Mouse (Mus musculus): Measurements from ENCODE around the gene Hist1h2ad. TPM values are rescaled to one million over a fixed set of nuclear protein-coding genes. Genes with fewer than 3 reads are reported as not detected.

Gene Hist1h2ad
- polyA plus RNA-seq, 1 experiment from 2014 or later = 0.90 TPM

DNA sequence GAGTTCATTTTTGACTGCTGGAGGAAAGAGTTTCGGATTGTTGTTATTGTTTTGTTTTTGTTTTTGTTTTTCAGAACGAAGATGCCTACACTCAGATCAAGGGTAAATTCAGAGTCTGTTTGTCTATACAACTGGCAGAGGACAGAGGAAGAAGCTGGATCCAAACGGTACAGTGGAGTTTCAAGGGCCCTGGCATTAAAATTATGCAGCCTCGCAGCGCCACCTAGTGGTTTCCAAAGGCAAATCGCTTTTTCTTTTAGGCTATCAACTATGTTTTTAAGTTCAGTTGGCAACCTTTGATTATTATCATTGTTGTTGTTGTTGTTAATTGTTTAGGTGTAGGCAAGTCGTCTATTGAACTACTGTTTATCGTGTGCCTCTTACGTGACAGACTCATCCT is 23.8 kb downstream of the Hist1h2ad start:
- H3K27me3 ChIP-seq (ENCODE audit: control insufficient read depth, insufficient read depth, low read length) = no peaks in the 10 kb centered on the region
- H3K4me3 ChIP-seq (ENCODE audit: low read depth, low read length) = no peak overlapping the region
- no peaks in the 10 kb centered on the region for H3K4me1 ChIP-seq (ENCODE audit: control insufficient read depth, insufficient read depth, low read length)
- H3K36me3 ChIP-seq (ENCODE audit: control insufficient read depth, insufficient read depth, low read length) = no peaks in the 10 kb centered on the region
- no peak overlapping the region for H3K27ac ChIP-seq (ENCODE audit: low read depth, low read length)
- no peak overlapping the region for H3K4me2 ChIP-seq (ENCODE audit: low read depth)
- peak; percentile 74 for DNase-seq (ENCODE audit: low spot score)
- WGBS = 8% methylated on average over 9 of the region's 9 CpGs
- ATAC-seq (ENCODE audit: insufficient read depth, low FRiP score, low TSS enrichment) = no peak
- H3K9ac ChIP-seq (ENCODE audit: low read length) = no peak overlapping the region
- no peaks in the 10 kb centered on the region for H3K9me3 ChIP-seq (ENCODE audit: control insufficient read depth, low read length)

DNA sequence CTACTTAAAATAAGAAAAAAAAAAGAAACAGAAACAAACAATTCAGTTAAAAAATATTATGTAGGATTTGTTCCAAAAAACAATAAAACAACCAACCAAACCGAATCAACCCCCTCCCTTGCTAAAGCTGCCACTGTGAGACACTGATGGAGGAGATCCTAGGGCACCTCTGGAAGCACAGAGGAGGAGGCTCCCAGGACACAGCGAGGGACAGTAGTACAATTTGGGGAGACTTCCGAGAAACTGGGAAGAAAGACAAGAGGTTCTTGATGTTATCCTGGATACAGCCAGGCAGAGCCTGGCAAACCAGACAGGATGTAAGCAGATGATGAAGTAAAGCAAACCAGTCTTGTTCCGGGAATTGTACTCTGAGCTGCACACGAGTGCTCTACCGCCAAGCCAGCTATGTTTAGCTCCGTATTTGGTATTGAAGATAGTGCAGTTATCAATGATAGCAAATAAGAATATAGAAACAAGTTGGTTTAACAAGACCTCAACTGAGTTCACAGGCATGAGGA is 29.1 kb downstream of the Hist1h2ad start:
- Histone ChIP-seq H3K27me3 (ENCODE audit: control insufficient read depth, insufficient read depth, low read length) (no peaks in the 10 kb centered on the region), H3K9me3 (ENCODE audit: control insufficient read depth, low read length) (no peaks in the 10 kb centered on the region), H3K36me3 (ENCODE audit: control insufficient read depth, insufficient read depth, low read length) (no peaks in the 10 kb centered on the region), H3K4me2 (ENCODE audit: low read depth) (no peak overlapping the region), H3K27ac (ENCODE audit: low read depth, low read length) (no peak overlapping the region), H3K9ac (ENCODE audit: low read length) (no peak overlapping the region), H3K4me3 (ENCODE audit: low read depth, low read length) (no peak overlapping the region), H3K4me1 (ENCODE audit: control insufficient read depth, insufficient read depth, low read length) (no peaks in the 10 kb centered on the region)
- ATAC-seq (ENCODE audit: insufficient read depth, low FRiP score, low TSS enrichment) = no peak
- 80% methylated on average over 7 of the region's 7 CpGs for WGBS
- DNase-seq (ENCODE audit: low spot score) = no peak

DNA sequence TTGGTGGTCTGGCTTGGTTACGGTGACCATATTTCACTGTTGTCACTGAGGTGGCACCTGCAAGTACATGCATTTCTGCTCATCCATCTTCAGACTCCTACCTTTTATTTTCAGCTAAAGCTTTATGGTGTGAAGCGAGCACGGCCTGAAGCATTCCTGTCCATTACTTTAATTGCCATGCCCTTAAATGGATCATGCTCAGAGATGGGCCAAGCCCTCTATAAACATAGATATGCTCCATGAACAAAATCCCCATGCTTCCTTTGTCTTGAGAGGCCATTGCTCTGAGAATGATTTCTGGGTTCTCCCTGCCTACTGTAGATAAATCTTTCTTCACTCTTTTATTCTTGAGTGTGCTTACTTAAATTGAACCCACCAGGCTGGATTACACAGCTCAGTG is 30.3 kb downstream of the Hist1h2ad start:
- ATAC-seq (ENCODE audit: insufficient read depth, low FRiP score, low TSS enrichment) = no peak
- Histone ChIP-seq H3K9ac (ENCODE audit: low read length) (no peak overlapping the region), H3K4me2 (ENCODE audit: low read depth) (no peak overlapping the region), H3K27ac (ENCODE audit: low read depth, low read length) (no peak overlapping the region), H3K36me3 (ENCODE audit: control insufficient read depth, insufficient read depth, low read length) (no peaks in the 10 kb centered on the region), H3K4me1 (ENCODE audit: control insufficient read depth, insufficient read depth, low read length) (no peaks in the 10 kb centered on the region), H3K4me3 (ENCODE audit: low read depth, low read length) (no peak overlapping the region), H3K27me3 (ENCODE audit: control insufficient read depth, insufficient read depth, low read length) (no peaks in the 10 kb centered on the region), H3K9me3 (ENCODE audit: control insufficient read depth, low read length) (no peaks in the 10 kb centered on the region)
- 79% methylated on average over 3 of the region's 3 CpGs for WGBS
- DNase-seq (ENCODE audit: low spot score) = no peak

DNA sequence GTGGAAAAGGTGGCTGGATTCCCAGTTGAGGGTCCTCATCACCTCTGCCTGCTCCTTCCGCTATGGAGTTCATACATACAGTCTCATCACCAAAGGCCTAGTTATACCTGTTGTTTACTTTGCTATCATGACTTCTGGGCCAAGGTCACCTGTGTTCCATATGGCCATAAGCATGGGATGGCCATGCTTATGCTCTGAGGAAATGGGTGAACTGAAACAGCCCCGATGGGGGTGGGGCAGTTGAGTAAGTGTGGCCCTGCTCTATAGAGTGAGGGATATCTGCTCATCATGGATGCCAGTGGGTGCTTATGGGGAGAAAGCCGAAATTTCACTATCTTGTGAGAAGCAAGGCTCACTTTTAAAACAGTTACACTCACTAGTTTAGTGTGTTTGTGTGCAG is 30.9 kb downstream of the Hist1h2ad start:
- Histone ChIP-seq H3K27me3 (ENCODE audit: control insufficient read depth, insufficient read depth, low read length) (no peaks in the 10 kb centered on the region), H3K36me3 (ENCODE audit: control insufficient read depth, insufficient read depth, low read length) (no peaks in the 10 kb centered on the region), H3K27ac (ENCODE audit: low read depth, low read length) (no peak overlapping the region), H3K4me2 (ENCODE audit: low read depth) (no peak overlapping the region), H3K9me3 (ENCODE audit: control insufficient read depth, low read length) (no peaks in the 10 kb centered on the region), H3K4me3 (ENCODE audit: low read depth, low read length) (no peak overlapping the region), H3K4me1 (ENCODE audit: control insufficient read depth, insufficient read depth, low read length) (no peaks in the 10 kb centered on the region), H3K9ac (ENCODE audit: low read length) (no peak overlapping the region)
- no peak for ATAC-seq (ENCODE audit: insufficient read depth, low FRiP score, low TSS enrichment)
- no peak for DNase-seq (ENCODE audit: low spot score)
- 93% methylated on average over 3 of the region's 3 CpGs for WGBS

DNA sequence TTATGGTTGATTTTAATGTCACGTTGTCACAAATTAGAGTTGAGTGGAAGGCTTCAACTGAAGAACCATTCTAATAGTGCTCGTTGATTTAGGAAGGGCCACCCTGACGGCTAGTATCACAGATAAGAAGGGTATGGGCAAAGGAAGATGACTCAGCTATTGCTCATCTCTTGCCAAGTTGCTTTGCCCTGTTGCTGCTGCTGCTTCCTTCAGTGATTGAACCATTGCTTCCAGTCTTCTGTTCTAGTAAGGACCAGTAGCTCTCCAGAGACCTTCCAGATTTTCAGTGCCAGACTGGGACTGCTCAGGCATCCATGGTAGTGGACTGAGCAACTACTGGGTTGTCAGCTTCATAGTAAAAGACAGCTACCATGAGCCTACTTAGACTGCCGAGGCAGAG is 35.0 kb downstream of the Hist1h2ad start:
- Histone ChIP-seq H3K4me3 (ENCODE audit: low read depth, low read length) (no peak overlapping the region), H3K9me3 (ENCODE audit: control insufficient read depth, low read length) (no peaks in the 10 kb centered on the region), H3K9ac (ENCODE audit: low read length) (no peak overlapping the region), H3K4me2 (ENCODE audit: low read depth) (no peak overlapping the region), H3K27ac (ENCODE audit: low read depth, low read length) (no peak overlapping the region), H3K27me3 (ENCODE audit: control insufficient read depth, insufficient read depth, low read length) (no peaks in the 10 kb centered on the region), H3K4me1 (ENCODE audit: control insufficient read depth, insufficient read depth, low read length) (no peaks in the 10 kb centered on the region), H3K36me3 (ENCODE audit: control insufficient read depth, insufficient read depth, low read length) (no peaks in the 10 kb centered on the region)
- DNase-seq (ENCODE audit: low spot score) (no peak), ATAC-seq (ENCODE audit: insufficient read depth, low FRiP score, low TSS enrichment) (no peak)
- 90% methylated on average over 4 of the region's 4 CpGs for WGBS

DNA sequence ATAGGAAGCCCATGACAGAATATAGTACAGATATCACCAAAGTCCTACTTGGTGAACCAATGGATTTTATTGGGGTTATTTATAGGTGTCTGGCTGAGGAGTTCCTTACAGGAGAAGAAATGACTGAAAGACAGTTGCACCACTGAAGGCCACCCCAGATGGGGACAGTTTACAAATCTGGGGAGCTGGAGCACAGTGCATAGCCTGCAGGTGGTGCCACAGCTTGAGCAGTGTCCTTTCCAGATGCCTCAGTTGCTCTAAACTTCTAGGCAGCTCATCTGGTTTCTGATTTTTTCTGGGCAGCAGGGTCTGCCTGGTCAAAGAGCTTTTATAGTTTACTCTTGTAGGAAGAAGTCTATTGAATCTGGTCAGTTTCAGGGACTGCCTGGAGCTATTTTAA is 35.7 kb downstream of the Hist1h2ad start:
- Histone ChIP-seq H3K4me1 (ENCODE audit: control insufficient read depth, insufficient read depth, low read length) (no peaks in the 10 kb centered on the region), H3K4me3 (ENCODE audit: low read depth, low read length) (no peak overlapping the region), H3K27ac (ENCODE audit: low read depth, low read length) (no peak overlapping the region), H3K36me3 (ENCODE audit: control insufficient read depth, insufficient read depth, low read length) (no peaks in the 10 kb centered on the region), H3K27me3 (ENCODE audit: control insufficient read depth, insufficient read depth, low read length) (no peaks in the 10 kb centered on the region), H3K9ac (ENCODE audit: low read length) (no peak overlapping the region), H3K9me3 (ENCODE audit: control insufficient read depth, low read length) (no peaks in the 10 kb centered on the region), H3K4me2 (ENCODE audit: low read depth) (no peak overlapping the region)
- DNase-seq (ENCODE audit: low spot score) (no peak), ATAC-seq (ENCODE audit: insufficient read depth, low FRiP score, low TSS enrichment) (no peak)

DNA sequence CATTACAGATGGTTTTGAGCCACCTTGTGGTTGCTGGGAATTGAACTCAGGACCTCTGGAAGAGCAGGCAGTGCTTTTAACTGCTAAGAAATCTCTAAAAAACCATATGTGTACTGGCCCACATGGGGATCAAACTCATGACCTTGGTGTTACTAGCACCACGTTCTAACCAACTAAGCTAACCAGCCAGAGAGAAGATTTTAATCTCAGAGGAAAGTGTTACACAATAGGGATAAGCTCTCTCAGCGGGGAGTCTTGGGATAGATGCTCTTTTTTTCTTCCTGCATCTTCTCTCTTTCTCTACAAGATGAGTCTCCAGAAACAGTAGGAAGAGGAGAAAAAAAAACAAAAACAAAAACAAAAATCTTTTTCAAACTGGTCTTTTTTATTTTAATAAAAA is 36.2 kb downstream of the Hist1h2ad start:
- no peaks in the 10 kb centered on the region for H3K36me3 ChIP-seq (ENCODE audit: control insufficient read depth, insufficient read depth, low read length)
- no peak overlapping the region for H3K9ac ChIP-seq (ENCODE audit: low read length)
- ATAC-seq (ENCODE audit: insufficient read depth, low FRiP score, low TSS enrichment) (no peak), DNase-seq (ENCODE audit: low spot score) (no peak)
- H3K9me3 ChIP-seq (ENCODE audit: control insufficient read depth, low read length) = no peaks in the 10 kb centered on the region
- H3K27ac ChIP-seq (ENCODE audit: low read depth, low read length) = no peak overlapping the region
- WGBS = 80% methylated on average over 2 of the region's 2 CpGs
- no peak overlapping the region for H3K4me2 ChIP-seq (ENCODE audit: low read depth)
- H3K27me3 ChIP-seq (ENCODE audit: control insufficient read depth, insufficient read depth, low read length) = no peaks in the 10 kb centered on the region
- H3K4me3 ChIP-seq (ENCODE audit: low read depth, low read length) = no peak overlapping the region
- no peaks in the 10 kb centered on the region for H3K4me1 ChIP-seq (ENCODE audit: control insufficient read depth, insufficient read depth, low read length)

DNA sequence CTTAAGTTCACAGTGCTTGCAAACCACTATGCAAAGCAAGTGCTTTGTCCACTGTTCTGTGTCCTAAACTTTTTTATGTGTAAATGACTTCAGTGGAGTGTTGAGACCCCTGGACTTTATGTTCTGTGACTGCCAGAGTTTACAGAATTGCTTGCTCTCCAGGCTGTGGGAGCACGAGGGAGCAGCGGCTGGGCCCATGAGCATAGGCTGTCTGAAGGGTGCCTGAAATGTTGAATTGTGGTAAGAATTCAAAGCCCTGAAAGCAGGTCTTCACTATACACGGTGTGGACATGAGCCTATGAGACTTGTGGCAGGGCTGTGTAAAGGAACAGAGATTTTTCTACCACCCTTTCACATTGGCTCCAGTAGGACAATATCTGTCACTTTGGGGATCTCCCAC is 37.5 kb downstream of the Hist1h2ad start:
- H3K4me2 ChIP-seq (ENCODE audit: low read depth) = no peak overlapping the region
- H3K36me3 ChIP-seq (ENCODE audit: control insufficient read depth, insufficient read depth, low read length) = no peaks in the 10 kb centered on the region
- ATAC-seq (ENCODE audit: insufficient read depth, low FRiP score, low TSS enrichment) = no peak
- H3K9ac ChIP-seq (ENCODE audit: low read length) = no peak overlapping the region
- no peaks in the 10 kb centered on the region for H3K4me1 ChIP-seq (ENCODE audit: control insufficient read depth, insufficient read depth, low read length)
- H3K27me3 ChIP-seq (ENCODE audit: control insufficient read depth, insufficient read depth, low read length) = no peaks in the 10 kb centered on the region
- no peak overlapping the region for H3K27ac ChIP-seq (ENCODE audit: low read depth, low read length)
- H3K4me3 ChIP-seq (ENCODE audit: low read depth, low read length) = no peak overlapping the region
- H3K9me3 ChIP-seq (ENCODE audit: control insufficient read depth, low read length) = no peaks in the 10 kb centered on the region
- no peak for DNase-seq (ENCODE audit: low spot score)
- 92% methylated on average over 3 of the region's 3 CpGs for WGBS

DNA sequence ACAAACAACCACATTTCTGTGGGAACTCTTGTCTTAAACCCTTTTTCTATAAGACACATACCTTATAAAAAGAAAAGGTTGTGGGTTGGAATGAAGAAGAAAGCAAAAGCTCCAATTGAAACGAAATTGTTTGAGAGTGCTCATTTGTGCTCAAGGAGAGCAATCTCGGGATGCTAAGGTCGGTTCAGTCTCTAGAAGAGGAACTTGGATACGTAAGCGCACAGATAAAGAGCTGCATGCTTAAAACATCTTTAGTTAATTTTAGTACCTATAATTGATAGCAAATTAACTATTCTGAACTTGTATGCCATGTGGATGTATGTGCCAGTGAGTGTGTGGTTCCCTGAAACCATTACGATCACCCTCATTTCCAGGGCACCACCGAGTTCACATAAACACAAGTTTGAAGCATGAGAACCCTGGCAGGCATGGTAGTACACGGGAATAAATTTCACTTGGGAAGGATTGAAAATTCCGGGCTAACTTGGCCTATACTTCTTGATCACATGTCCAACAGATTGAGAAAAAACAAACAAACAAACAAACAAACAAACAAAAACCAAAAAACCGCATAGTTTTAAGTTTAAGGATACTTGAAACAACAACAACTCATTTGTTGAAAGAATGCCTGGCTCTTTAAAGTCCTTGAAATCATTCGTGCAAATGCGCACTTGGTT is 46.0 kb downstream of the Hist1h2ad start:
- no peaks in the 10 kb centered on the region for H3K9me3 ChIP-seq (ENCODE audit: control insufficient read depth, low read length)
- H3K4me1 ChIP-seq (ENCODE audit: control insufficient read depth, insufficient read depth, low read length) = no peaks in the 10 kb centered on the region
- H3K4me3 ChIP-seq (ENCODE audit: low read depth, low read length) = peak overlapping the region; percentile 69
- peak overlapping the region; percentile 98 for H3K4me2 ChIP-seq (ENCODE audit: low read depth)
- 52% methylated on average over 12 of the region's 12 CpGs for WGBS
- DNase-seq (ENCODE audit: low spot score) = no peak
- H3K36me3 ChIP-seq (ENCODE audit: control insufficient read depth, insufficient read depth, low read length) = no peaks in the 10 kb centered on the region
- H3K27me3 ChIP-seq (ENCODE audit: control insufficient read depth, insufficient read depth, low read length) = no peaks in the 10 kb centered on the region
- no peak for ATAC-seq (ENCODE audit: insufficient read depth, low FRiP score, low TSS enrichment)
- H3K27ac ChIP-seq (ENCODE audit: low read depth, low read length) = peak overlapping the region; percentile 96; the same call in 1 of the 2 replicates
- H3K9ac ChIP-seq (ENCODE audit: low read length) = peak overlapping the region; percentile 64

Measured in neural tube, embryonic 11.5 days (tissue).